In genomic region chr17:71826603-71827002, GRCm38 (mm10) we compare ENCODE assay signal across 29 mouse cellular contexts. TPM values are rescaled to one million over a fixed set of nuclear protein-coding genes. Genes with fewer than 3 reads are reported as not detected.
DNase-seq lines count a peak whose midpoint lies in the region; ATAC-seq and TF ChIP-seq lines count a peak whose summit lies in the region.
"Had no signal": no experiment of that assay in that cellular context is flagged by ENCODE, and none has a peak within 500 bp of the region (broad histone marks: within the 10 kb centered on the region; RNA-seq: fewer than 3 reads in every experiment).

No protein-coding gene starts in this region.

- H3K9ac ChIP-seq in heart, embryonic 13.5 days: no peak overlapping the region
- no peak overlapping the region for H3K9ac ChIP-seq in midbrain, embryonic 11.5 days (ENCODE audit: low read length)
- H3K9ac ChIP-seq: embryonic facial prominence, embryonic 15.5 days; forebrain, embryonic 12.5 days; forebrain, postnatal 0 days; hindbrain, embryonic 14.5 days; limb, embryonic 12.5 days; liver, embryonic 15.5 days; lung, embryonic 15.5 days; midbrain, embryonic 15.5 days; stomach, embryonic 15.5 days had no signal

- no peak overlapping the region for H3K4me3 ChIP-seq in heart, embryonic 13.5 days
- no peak overlapping the region for H3K4me3 ChIP-seq in midbrain, embryonic 11.5 days (ENCODE audit: low read depth, low read length)
- no peak overlapping the region for H3K4me3 ChIP-seq in midbrain, embryonic 10.5 days
- H3K4me3 ChIP-seq in layer of hippocampus, adult 2 months: no peak overlapping the region
- H3K4me3 ChIP-seq: embryonic facial prominence, embryonic 10.5 days; embryonic facial prominence, embryonic 15.5 days; forebrain, embryonic 12.5 days; limb, embryonic 12.5 days; liver, embryonic 15.5 days; lung, embryonic 15.5 days; midbrain, embryonic 15.5 days; stomach, embryonic 15.5 days had no signal

- 20% methylated on average over 3 of the region's 3 CpGs for WGBS in heart, embryonic 13.5 days
- 79% methylated on average over 3 of the region's 3 CpGs for WGBS in midbrain, embryonic 11.5 days
- 91% methylated on average over 3 of the region's 3 CpGs for WGBS in midbrain, embryonic 10.5 days

- H3K27ac ChIP-seq in heart, embryonic 13.5 days (replicated peaks): peak overlapping the region; percentile 63
- no peak overlapping the region for H3K27ac ChIP-seq in midbrain, embryonic 11.5 days (ENCODE audit: low read depth, low read length)
- H3K27ac ChIP-seq in midbrain, embryonic 10.5 days (replicated peaks): no peak overlapping the region
- H3K27ac ChIP-seq in layer of hippocampus, adult 2 months: no peak overlapping the region
- H3K27ac ChIP-seq: embryonic facial prominence, embryonic 10.5 days; embryonic facial prominence, embryonic 15.5 days; hindbrain, embryonic 14.5 days; limb, embryonic 12.5 days; liver, embryonic 15.5 days; lung, embryonic 15.5 days; midbrain, embryonic 15.5 days; stomach, embryonic 15.5 days had no signal

- peaks cover 60% of the 10 kb centered on the region for H3K36me3 ChIP-seq in heart, embryonic 13.5 days
- no peaks in the 10 kb centered on the region for H3K36me3 ChIP-seq in midbrain, embryonic 11.5 days (ENCODE audit: control insufficient read depth, insufficient read depth, low read length)
- peaks cover 66% of the 10 kb centered on the region for H3K36me3 ChIP-seq in midbrain, embryonic 10.5 days
- H3K36me3 ChIP-seq: limb, embryonic 12.5 days; liver, embryonic 15.5 days; lung, embryonic 15.5 days; stomach, embryonic 15.5 days had no signal

- H3K9me3 ChIP-seq in heart, embryonic 13.5 days: no peaks in the 10 kb centered on the region
- H3K9me3 ChIP-seq in midbrain, embryonic 11.5 days (ENCODE audit: control insufficient read depth, low read length): no peaks in the 10 kb centered on the region
- no peaks in the 10 kb centered on the region for H3K9me3 ChIP-seq in midbrain, embryonic 10.5 days (replicated peaks)
- H3K9me3 ChIP-seq: embryonic facial prominence, embryonic 10.5 days; embryonic facial prominence, embryonic 15.5 days; forebrain, embryonic 12.5 days; limb, embryonic 12.5 days; liver, embryonic 15.5 days; lung, embryonic 15.5 days; midbrain, embryonic 15.5 days; stomach, embryonic 15.5 days had no signal

- TF ChIP-seq CTCF in layer of hippocampus, adult 2 months (conservative IDR thresholded peaks at IDR 0.05): no peak

- no peaks in the 10 kb centered on the region for H3K27me3 ChIP-seq in heart, embryonic 13.5 days (replicated peaks)
- H3K27me3 ChIP-seq in midbrain, embryonic 11.5 days (ENCODE audit: control insufficient read depth, insufficient read depth, low read length): no peaks in the 10 kb centered on the region
- no peaks in the 10 kb centered on the region for H3K27me3 ChIP-seq in midbrain, embryonic 10.5 days (ENCODE audit: low read depth, poor library complexity, severe bottlenecking)
- H3K27me3 ChIP-seq: embryonic facial prominence, embryonic 15.5 days; forebrain, embryonic 12.5 days; liver, embryonic 15.5 days; lung, embryonic 15.5 days; midbrain, embryonic 15.5 days; stomach, embryonic 15.5 days had no signal

- no peak for DNase-seq in heart, adult 9 months (ENCODE audit: low spot score in 2 of 2)
- peak; percentile 68 for DNase-seq in midbrain, embryonic 11.5 days (ENCODE audit: low spot score, missing footprints)
- no peak for DNase-seq in midbrain, embryonic 10.5 days (ENCODE audit: low spot score)
- peak; percentile 72 for DNase-seq in brain, adult 2 months (ENCODE audit: low read depth, low spot score)
- peak; percentile 14 to 52 for DNase-seq in natural killer cell, adult 2 months (ENCODE audit: low spot score in 2 of 2)
- no peak for DNase-seq in layer of hippocampus, adult 2 months (ENCODE audit: low spot score in 2 of 2)
- DNase-seq: adrenal gland, postnatal 25 days; cerebellum, adult 18-20 months; cerebellum, postnatal 10 days; forebrain, postnatal 0 days; gastrocnemius, postnatal 14 days; kidney, adult 11 months; kidney, postnatal 14 days; lung, postnatal 36 days; right cerebral cortex, postnatal 25 days; thymus, postnatal 14 days had no signal

- H3K4me2 ChIP-seq in heart, embryonic 13.5 days: no peak overlapping the region
- H3K4me2 ChIP-seq in midbrain, embryonic 11.5 days: no peak overlapping the region
- H3K4me2 ChIP-seq: embryonic facial prominence, embryonic 15.5 days; forebrain, embryonic 12.5 days; hindbrain, embryonic 14.5 days; limb, embryonic 12.5 days; liver, embryonic 15.5 days; lung, embryonic 15.5 days; midbrain, embryonic 15.5 days; stomach, embryonic 15.5 days had no signal

- peaks cover 26% of the 10 kb centered on the region for H3K4me1 ChIP-seq in heart, embryonic 13.5 days
- no peaks in the 10 kb centered on the region for H3K4me1 ChIP-seq in midbrain, embryonic 11.5 days (ENCODE audit: control insufficient read depth, insufficient read depth, low read length)
- H3K4me1 ChIP-seq in midbrain, embryonic 10.5 days: no peaks in the 10 kb centered on the region
- H3K4me1 ChIP-seq: embryonic facial prominence, embryonic 15.5 days; forebrain, embryonic 12.5 days; liver, embryonic 15.5 days; midbrain, embryonic 15.5 days had no signal

- ATAC-seq in heart, embryonic 13.5 days (ENCODE audit: extremely low read depth, insufficient number of reproducible peaks, low FRiP score, low TSS enrichment): no peak
- no peak for ATAC-seq in midbrain, embryonic 11.5 days (ENCODE audit: low FRiP score)
- no peak for ATAC-seq in megakaryocyte, adult 5-6 weeks (ENCODE audit: poor library complexity, severe bottlenecking)
- ATAC-seq: forebrain, postnatal 0 days; midbrain, embryonic 15.5 days had no signal

RNA-seq across cellular contexts. Expression of gene Clip4, which starts 58.3 kb away (rescaled TPM):
- polyA plus RNA-seq in heart, embryonic 13.5 days (2015; fragmentation: Nextera tagmentation; extraction: Ambion mirVana): 25.4 and 29.2 TPM in 2 replicates
- 5.3 and 5.7 TPM in 2 replicates for polyA plus RNA-seq in midbrain, embryonic 11.5 days (2014; fragmentation: Nextera tagmentation; extraction: Ambion mirVana)
- polyA plus RNA-seq in midbrain, embryonic 10.5 days (2016; fragmentation: Nextera tagmentation; extraction: Ambion mirVana): 4.4 and 4.5 TPM in 2 replicates
- 0.45 TPM in 1 of 2 replicates, not detected in the other for total RNA-seq in megakaryocyte, adult 5-6 weeks (2015)
- not detected in 2 replicates for total RNA-seq in megakaryocyte, adult 5-6 weeks (2017)
- 10 to 100 TPM; 78.2 to 87.5 TPM for total RNA-seq in layer of hippocampus, adult 2 months (2021)
- total RNA-seq: MEL; neutrophil, adult 5-6 weeks had no signal

Comparison
In these comparisons a context has a peak if more than half of its experiments do, and no peak if none do; other contexts are left out.
1. DNase-seq: peak in midbrain, embryonic 11.5 days (single experiment), brain, adult 2 months (single experiment) and natural killer cell, adult 2 months (2 of 2); none in heart, adult 9 months (0 of 2), midbrain, embryonic 10.5 days (single experiment) and layer of hippocampus, adult 2 months (0 of 2).